Mouse (Mus musculus) lung, adult 2 months (tissue): ENCODE results near the gene Hcfc2. TPM values are rescaled to one million over a fixed set of nuclear protein-coding genes. Genes with fewer than 3 reads are reported as not detected.

Experiments
- DNase-seq: peaks from one replicate; pipeline ENCODE4 v3.0.0; 2022
- H3K4me1 ChIP-seq: fragments of 200-500 bp; 2 replicates; pipeline ENCODE4 v1.6.1; 2011; ENCODE audit warnings: low read length; ENCODE audit not compliant: control insufficient read depth, insufficient read depth
- H3K4me3 ChIP-seq: fragments of 200-500 bp; replicated peaks from 2 replicates; pipeline ENCODE3; 2011; ENCODE audit warnings: low read depth, mild to moderate bottlenecking, control low read depth, low read length; ENCODE audit errors: extremely low read depth
- CTCF ChIP-seq: fragments of 200-500 bp; IDR thresholded peaks from 2 replicates; pipeline ENCODE4 v1.5.1; 2011; ENCODE audit warnings: mild to moderate bottlenecking, low read length, control low read depth; ENCODE audit not compliant: insufficient read depth
- POLR2A ChIP-seq: fragments of 200-500 bp; IDR thresholded peaks from 2 replicates; pipeline ENCODE4 v1.6.1; 2011; ENCODE audit warnings: low read depth, mild to moderate bottlenecking, control low read depth, low read length, borderline replicate concordance; ENCODE audit errors: extremely low read depth
- WGBS: fragments of 180-500 bp; shearing (Covaris S2); methylation state at CpG from one replicate; pipeline ENCODE4 v1.1.7; 2018; 5-methylcytosine and 5-hydroxymethylcytosine counted together
- polyA plus RNA-seq: library from polyadenylated mRNA; depleted of rRNA; stranded (reverse); fragments of >200 nt; gene quantifications from 2 replicates; pipeline ENCODE4 v1.2.3, GENCODE M21; 2012; rRNA removed

Hcfc2 gene
- polyA plus RNA-seq: 6.9 and 9.3 TPM in 2 replicates

DNA sequence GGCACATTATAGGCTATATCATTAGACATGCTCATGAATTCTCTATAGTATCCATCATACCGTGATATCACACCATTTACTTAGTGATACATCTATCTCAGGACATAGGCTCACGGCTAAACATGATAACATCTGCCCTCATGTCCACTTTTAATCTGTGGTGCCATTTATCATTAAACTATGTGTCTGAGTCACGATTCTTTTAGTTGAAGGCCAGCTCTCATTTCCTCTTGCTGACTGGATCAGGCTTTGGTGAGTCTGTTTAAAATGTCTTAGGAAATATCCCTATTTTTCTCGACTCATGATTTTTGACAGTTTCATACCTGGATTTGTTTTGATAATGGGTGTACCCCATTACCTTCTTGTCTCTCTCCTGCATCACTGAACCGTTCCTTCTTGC lies at the start of gene Hcfc2:
Gene Hcfc2 (plus strand): TSS at position 205 of the 400 bp plus-strand sequence.
- no peak for DNase-seq
- Histone ChIP-seq H3K4me3 (no peak within 1 kb of the TSS), H3K4me1 (peaks cover 8% of the 10 kb centered on the region)
- 42% methylated on average over 5 of the region's 5 CpGs for WGBS
- no peak for TF ChIP-seq POLR2A
- no peak for TF ChIP-seq CTCF

DNA sequence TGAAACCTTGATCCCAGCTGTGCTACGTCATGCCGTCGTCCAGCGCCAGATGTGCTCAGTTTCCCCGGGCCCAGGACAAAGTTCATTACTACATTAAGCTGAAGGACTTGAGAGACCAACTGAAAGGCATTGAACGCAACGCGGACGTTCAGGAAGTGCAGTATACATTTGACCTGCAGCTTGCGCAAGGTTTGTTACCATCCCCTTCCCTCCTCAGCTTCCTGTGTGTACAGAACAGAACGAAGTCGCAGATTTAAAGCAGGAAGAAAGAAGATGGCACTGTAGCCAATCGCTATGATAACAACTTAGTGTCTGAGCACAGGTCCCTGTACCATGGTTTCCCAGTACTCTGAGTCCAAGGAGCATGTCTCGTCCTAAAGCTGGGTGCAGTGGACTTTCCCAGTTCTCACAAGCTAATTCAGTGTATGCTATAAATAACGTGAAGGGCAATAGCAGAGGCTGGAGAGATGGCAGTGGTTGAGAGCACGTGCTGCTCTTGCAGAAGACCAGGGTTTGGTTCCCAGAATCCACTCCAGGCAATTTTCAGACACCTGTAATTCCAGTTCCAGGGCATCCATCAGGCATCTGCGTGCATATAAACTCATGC lies 48.7 kb upstream of the Hcfc2 start:
- whole genome bisulfite sequencing: 69% methylated on average over 17 of the region's 17 CpGs
- no peak for DNase-seq

DNA sequence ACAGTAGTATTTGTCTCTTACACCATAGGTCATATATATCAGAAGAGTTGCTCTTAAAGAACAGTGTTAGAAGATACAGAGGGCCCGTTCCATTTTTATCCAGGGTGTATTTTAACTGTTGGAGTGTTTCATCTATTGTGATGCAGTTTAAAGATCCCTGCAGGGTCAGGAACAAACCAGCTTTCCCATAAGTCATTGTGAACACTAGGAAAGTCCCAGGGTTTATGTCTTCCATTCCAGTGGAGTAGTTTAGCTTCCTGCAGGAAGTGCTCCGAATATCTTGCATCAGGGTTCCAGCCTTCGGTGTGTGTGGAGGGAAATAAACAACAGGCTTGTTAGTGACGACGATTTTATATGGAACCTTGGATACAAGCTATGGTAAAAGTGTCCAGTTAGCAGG lies 44.7 kb upstream of the Hcfc2 start:
- TF ChIP-seq CTCF (no peak), POLR2A (no peak)
- DNase-seq: no peak
- Histone ChIP-seq H3K4me3 (no peak overlapping the region), H3K4me1 (no peaks in the 10 kb centered on the region)
- 60% methylated on average over 5 of the region's 5 CpGs for WGBS

More for the DNA sequence above, 48.7 kb upstream of the Hcfc2 start:
- Histone ChIP-seq H3K4me1 (no peaks in the 10 kb centered on the region), H3K4me3 (no peak overlapping the region)
- no peak for TF ChIP-seq POLR2A
- no peak for TF ChIP-seq CTCF

DNA sequence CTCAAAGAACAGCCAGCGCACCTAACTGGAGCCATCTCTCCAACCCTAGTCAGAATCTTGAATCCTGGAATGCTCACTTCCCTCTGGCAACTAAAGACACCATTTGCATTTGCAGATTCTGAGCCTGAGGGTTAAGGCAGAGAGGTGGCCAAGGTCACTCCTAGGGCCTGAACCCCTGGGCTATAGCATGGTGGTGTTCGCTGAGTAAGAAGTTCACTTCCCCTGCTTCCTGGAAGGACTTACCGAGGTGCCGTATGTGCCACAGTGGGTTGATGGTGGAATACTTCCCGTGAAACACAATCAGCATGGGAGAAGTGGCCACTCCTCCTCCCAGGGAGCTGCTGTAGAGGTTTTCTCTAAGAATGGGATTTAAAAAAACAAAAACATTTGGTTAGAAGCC lies 43.3 kb upstream of the Hcfc2 start:
- WGBS: 66% methylated on average over 5 of the region's 5 CpGs
- DNase-seq: no peak
- TF ChIP-seq CTCF: no peak
- no peak for TF ChIP-seq POLR2A
- no peaks in the 10 kb centered on the region for H3K4me1 ChIP-seq
- H3K4me3 ChIP-seq: no peak overlapping the region

DNA sequence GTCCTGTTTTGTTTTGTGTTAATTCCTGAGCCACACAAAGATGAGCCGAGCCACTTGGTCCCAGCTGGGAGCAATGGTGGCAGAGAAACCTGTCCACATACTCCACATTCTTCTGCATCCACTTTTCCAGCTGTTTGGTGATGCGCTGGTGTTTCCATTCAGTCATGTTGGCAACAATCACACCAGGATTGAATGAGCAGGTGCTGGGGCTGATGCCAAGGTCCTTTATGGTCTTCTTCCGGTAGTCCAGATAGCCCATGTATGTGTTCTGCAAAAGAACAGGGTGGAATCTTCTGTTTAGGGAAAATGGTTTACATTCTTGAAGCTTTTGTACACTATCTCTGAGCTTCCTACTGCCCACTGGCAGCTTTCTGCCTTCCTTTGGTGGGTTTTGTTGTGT lies 41.4 kb upstream of the Hcfc2 start:
- no peaks in the 10 kb centered on the region for H3K4me1 ChIP-seq
- no peak for TF ChIP-seq POLR2A
- no peak for TF ChIP-seq CTCF
- DNase-seq: no peak
- 79% methylated on average over 3 of the region's 3 CpGs for WGBS
- no peak overlapping the region for H3K4me3 ChIP-seq

DNA sequence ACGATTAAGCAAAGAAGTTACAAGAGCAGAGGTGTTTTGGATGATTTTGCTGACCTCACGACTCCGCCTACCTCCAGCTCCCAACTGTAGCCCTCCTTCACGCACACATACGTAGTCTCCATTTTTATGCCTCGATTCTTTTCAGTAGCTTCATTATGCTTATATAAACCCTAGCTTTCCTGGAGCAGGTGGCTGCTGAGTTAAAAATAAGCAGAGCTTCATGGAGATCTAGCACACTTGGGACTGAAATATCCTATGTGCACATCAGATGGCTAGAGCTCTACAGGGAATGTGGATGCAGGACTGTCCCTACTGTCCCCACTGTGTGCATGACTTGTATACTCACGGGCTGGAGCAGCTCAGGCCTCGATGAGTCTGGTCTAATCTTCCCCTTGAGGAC lies 34.1 kb upstream of the Hcfc2 start:
- 79% methylated on average over 8 of the region's 8 CpGs for WGBS
- peaks cover 2% of the 10 kb centered on the region; the same call in 1 of the 2 replicates for H3K4me1 ChIP-seq
- TF ChIP-seq CTCF: no peak
- TF ChIP-seq POLR2A: no peak
- no peak overlapping the region for H3K4me3 ChIP-seq
- no peak for DNase-seq

DNA sequence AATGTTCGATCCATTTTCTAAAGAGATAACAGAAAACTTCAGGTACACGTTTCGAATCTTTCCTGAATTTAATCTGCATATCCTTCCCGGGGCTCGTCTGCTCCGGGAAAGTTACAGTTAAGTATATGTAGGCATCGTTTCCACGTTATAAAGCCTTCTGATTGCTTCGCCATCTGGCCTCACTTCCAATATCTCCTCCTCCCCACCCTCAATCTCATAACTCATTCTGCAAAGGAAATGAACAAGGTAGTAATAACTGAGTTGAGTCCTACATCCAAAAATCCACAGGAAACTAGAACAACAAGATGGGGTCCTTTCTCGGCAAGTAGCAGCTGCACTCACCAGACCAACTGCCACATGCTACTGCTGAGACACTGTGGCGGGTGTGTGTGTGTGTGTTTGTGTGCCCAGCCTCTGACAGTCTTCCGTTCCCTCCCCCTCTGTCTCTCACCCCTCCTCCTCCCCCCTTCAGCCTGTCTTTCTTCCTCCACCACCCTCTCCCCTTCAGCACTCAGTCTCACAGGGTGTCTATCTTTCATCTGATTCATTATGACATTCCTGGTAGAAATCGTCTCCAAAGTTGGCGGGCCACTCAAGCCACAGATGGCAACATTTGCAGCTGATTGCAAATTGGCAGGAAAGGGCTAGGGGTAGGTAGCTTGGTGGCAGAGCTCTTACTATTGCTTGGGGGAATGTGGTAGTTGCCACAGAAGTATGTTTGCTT lies 33.5 kb upstream of the Hcfc2 start:
- no peak for DNase-seq
- WGBS: 59% methylated on average over 14 of the region's 14 CpGs
- Histone ChIP-seq H3K4me1 (peaks cover 2% of the 10 kb centered on the region; the same call in 1 of the 2 replicates), H3K4me3 (no peak overlapping the region)
- TF ChIP-seq POLR2A (no peak), CTCF (no peak)

DNA sequence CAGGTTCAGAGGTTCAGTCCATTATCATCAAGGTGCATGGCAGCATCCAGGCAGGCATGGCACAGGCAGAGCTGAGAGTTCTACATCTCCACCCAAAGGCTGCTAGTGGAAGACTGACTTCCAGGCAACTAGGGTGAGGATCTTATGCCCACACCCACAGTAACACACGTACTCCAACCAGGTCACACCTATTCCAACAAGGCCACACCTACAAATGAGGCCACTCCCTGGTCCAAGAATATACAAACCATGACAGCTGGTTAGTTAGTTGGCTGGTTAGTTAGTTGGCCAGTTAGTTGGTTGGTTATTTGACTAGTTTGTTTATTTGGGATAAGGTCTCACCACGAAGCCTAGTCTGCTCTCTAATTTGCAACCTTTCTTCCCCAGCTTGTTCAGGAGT lies 32.7 kb upstream of the Hcfc2 start:
- DNase-seq: no peak
- 78% methylated on average over 2 of the region's 2 CpGs for WGBS
- Histone ChIP-seq H3K4me1 (peaks cover 2% of the 10 kb centered on the region; the same call in 1 of the 2 replicates), H3K4me3 (no peak overlapping the region)
- TF ChIP-seq POLR2A: no peak

DNA sequence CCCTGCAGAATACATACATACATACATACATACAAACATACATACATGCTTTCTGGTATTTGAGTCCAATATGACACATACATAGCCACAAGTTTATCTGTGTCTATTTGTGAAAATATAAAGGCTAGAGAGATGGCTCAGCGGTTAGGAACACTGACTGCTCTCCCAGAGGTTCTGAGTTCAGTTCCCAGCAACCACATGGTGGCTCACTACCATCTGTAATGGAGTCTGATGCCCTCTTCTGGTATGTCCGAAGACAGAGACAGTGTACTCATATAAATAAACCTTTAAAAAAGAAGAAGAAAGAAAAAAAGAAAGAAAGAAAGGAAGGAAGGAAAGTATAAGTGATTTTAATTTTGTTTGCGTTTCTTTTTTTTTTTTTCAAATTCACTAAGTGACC lies 30.0 kb upstream of the Hcfc2 start:
- Histone ChIP-seq H3K4me3 (no peak overlapping the region), H3K4me1 (peaks cover 2% of the 10 kb centered on the region; the same call in 1 of the 2 replicates)
- 61% methylated on average over 3 of the region's 3 CpGs for whole genome bisulfite sequencing
- no peak for DNase-seq
- TF ChIP-seq POLR2A: no peak
- no peak for TF ChIP-seq CTCF
